Mouse (Mus musculus) C2C12 (cell line): ENCODE measurements around the gene Rnaseh2a.

Source experiments
- CTCF ChIP-seq: IDR thresholded peaks from one replicate; pipeline ENCODE4 v1.5.1; 2011; ENCODE audit not compliant: control insufficient read depth, insufficient read depth, insufficient read length
- FOSL1 ChIP-seq: IDR thresholded peaks from one replicate; pipeline ENCODE4 v1.8.0; 2011; ENCODE audit warnings: mild to moderate bottlenecking, low read length; ENCODE audit not compliant: poor library complexity, insufficient read depth, severe bottlenecking

DNA sequence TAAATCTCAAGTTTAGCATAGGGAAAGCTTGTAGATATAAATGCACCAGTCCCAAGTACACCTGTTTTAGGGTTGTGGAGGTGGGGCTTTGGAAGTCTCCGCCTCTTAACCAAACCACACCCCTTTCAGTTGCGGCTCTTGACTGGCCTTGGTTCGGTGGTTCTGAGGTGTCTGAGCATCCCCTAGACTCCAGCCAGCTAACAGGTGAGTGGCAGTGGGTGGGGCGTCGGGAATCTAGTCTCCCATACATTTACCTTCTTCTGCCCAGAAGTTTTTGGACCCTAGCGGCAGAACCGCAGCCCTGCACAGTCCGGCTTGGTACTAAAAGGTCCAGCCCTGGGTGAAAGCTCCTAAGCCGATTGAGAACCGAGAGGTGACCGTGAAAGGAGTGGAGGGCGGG is 19.8 kb downstream of the Rnaseh2a start:
- TF ChIP-seq CTCF = no peak
- no peak for TF ChIP-seq FOSL1
